Mouse (Mus musculus): ENCODE measurements around the gene Gulp1. TPM values are rescaled to one million over a fixed set of nuclear protein-coding genes. Genes with fewer than 3 reads are reported as not detected.

Gulp1 gene
- total RNA-seq, 2 experiments from 2014 or later, result 4.4 to 7.2 TPM

- no peak for DNase-seq (ENCODE audit: low spot score in 2 of 2)
These were observed 132.4 kb downstream of the Gulp1 start for GRCm38 (mm10) chr1:44683723-44684122.

- no peak for DNase-seq (ENCODE audit: low spot score in 2 of 2)
These were observed 169.6 kb downstream of the Gulp1 start for GRCm38 (mm10) chr1:44720785-44721410.

DNA sequence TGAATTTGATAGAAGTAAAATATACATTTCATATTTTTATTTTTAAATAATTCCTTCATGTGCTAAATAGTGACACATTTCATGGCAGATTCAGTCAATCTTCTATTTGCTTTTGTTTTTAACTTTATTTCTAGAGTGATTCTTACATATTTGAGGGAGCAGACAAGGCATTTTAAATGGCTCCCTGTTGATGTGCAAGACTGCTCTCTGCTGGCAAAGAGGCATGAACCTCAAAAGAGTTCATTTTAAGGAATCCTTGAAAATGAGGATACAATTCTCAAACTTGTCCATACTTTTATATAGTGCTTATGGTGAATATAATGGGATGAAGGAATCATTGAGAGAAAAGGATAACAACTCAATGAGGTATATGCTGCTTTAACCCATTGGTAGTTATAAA lies 189.9 kb downstream of the Gulp1 start:
- DNase-seq (ENCODE audit: low spot score in 2 of 2), result no peak

GRCm38 (mm10) chr1:44745711-44746110 lies 194.4 kb downstream of the Gulp1 start:
- DNase-seq (ENCODE audit: low spot score in 2 of 2), result peak; percentile 35 to 64

- DNase-seq (ENCODE audit: low spot score in 2 of 2), result no peak
These were observed 199.7 kb downstream of the Gulp1 start for GRCm38 (mm10) chr1:44750731-44751730.

GRCm38 (mm10) chr1:44778251-44778650 lies 226.9 kb downstream of the Gulp1 start:
- DNase-seq (ENCODE audit: low spot score in 2 of 2), result no peak

DNA sequence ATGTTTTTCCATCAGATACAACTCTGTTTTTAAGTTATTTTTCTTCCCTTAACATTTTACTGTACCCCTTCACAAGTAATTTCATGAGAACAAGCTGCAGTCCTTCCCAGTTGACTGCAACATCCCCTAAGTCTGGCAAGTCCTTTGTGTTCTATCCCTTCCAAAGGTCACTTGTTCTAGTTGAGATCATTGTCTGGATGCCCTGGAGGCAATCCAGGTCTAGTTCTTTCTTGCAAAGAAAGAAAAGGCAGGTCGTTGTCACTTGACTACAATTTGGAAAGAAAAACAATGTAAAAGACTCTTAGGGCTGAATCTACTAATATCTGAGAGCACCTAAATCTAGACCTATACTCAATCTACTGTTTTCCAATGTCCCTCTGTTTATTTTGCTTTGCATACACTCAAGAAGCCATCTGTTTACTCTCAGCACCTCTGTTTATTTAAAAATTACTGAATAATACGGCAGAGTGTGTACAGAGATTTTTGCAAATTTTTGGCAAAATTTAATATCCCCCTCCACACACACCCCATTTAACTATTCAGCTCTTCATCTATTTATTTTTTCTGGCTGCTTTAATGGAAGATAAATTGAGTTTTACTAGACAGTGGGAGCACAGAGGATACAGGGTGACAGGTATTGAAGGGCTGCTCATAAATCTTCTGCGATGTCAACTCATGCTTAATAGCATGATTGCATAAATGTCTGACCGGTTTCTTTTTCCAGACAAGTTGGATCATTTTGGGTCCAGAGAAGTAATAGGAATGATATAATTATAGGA lies 252.5 kb downstream of the Gulp1 start:
- no peak for DNase-seq (ENCODE audit: low spot score in 2 of 2)

GRCm38 (mm10) chr1:44806368-44806767 lies 255.1 kb downstream of the Gulp1 start:
- no peak for DNase-seq (ENCODE audit: low spot score in 2 of 2)

GRCm38 (mm10) chr1:44810336-44810735 lies 259.0 kb downstream of the Gulp1 start:
- no peak for DNase-seq (ENCODE audit: low spot score in 2 of 2)

- no peak for DNase-seq (ENCODE audit: low spot score in 2 of 2)
These were observed 282.6 kb downstream of the Gulp1 start for GRCm38 (mm10) chr1:44833934-44834333.

Measured in left cerebral cortex, adult 18-20 months (tissue).